Mouse (Mus musculus) intestine, embryonic 16.5 days (tissue): ENCODE measurements around the gene Helz2. TPM values are rescaled to one million over a fixed set of nuclear protein-coding genes. Genes with fewer than 3 reads are reported as not detected.

Source experiments
- ATAC-seq: fragments of 200-750 bp; cut with Nextera tagmentation; 2 replicates; pipeline ENCODE4 v1.8.0; 2017; ENCODE audit warnings: moderate TSS enrichment, moderate library complexity
- H3K27ac ChIP-seq: fragments of 300-500 bp; sonication (generic); 2 replicates; pipeline ENCODE4 v1.5.1; 2014; ENCODE audit warnings: mild to moderate bottlenecking, low read length
- H3K27me3 ChIP-seq: fragments of 300-500 bp; sonication (generic); replicated peaks from 2 replicates; pipeline ENCODE4 v1.6.1; 2014; ENCODE audit warnings: low read length, control low read depth, mixed read lengths; ENCODE audit not compliant: control insufficient read depth, insufficient read depth
- H3K36me3 ChIP-seq: fragments of 300-500 bp; sonication (generic); 2 replicates; pipeline ENCODE4 v1.6.1; 2014; ENCODE audit warnings: low read length, control low read depth; ENCODE audit not compliant: control insufficient read depth, insufficient read depth
- H3K4me1 ChIP-seq: fragments of 300-500 bp; sonication (generic); 2 replicates; pipeline ENCODE4 v1.6.1; 2014; ENCODE audit warnings: low read length, control low read depth, mixed read lengths; ENCODE audit not compliant: control insufficient read depth, insufficient read depth
- H3K4me2 ChIP-seq: fragments of 300-500 bp; sonication (generic); 2 replicates; pipeline ENCODE4 v1.6.1; 2014; ENCODE audit warnings: low read depth, low read length, control low read depth
- H3K4me3 ChIP-seq: fragments of 300-500 bp; sonication (generic); 2 replicates; pipeline ENCODE4 v1.5.1; 2014; ENCODE audit warnings: mild to moderate bottlenecking, low read length
- H3K9ac ChIP-seq: fragments of 300-500 bp; sonication (generic); 2 replicates; pipeline ENCODE4 v1.6.1; 2014; ENCODE audit warnings: low read depth, low read length
- H3K9me3 ChIP-seq: fragments of 300-500 bp; sonication (generic); 2 replicates; pipeline ENCODE4 v1.6.1; 2016; ENCODE audit warnings: low read length, control low read depth; ENCODE audit not compliant: control insufficient read depth
- whole genome bisulfite sequencing: fragments of 180-500 bp; shearing (Covaris S2); extraction: QIAGEN DNeasy Blood & Tissue Kit; methylation state at CpG from one replicate; pipeline ENCODE4 v1.1.7; 2014; 5-methylcytosine and 5-hydroxymethylcytosine counted together
- polyA plus RNA-seq: library from polyadenylated mRNA; unstranded; fragments of >200 nt; fragmentation: Nextera tagmentation; extraction: Ambion mirVana; gene quantifications from 2 replicates; pipeline ENCODE4 v1.2.1, GENCODE M21; 2015

The Helz2 gene
- polyA plus RNA-seq, 1 experiment from 2014 or later = 2.2 TPM

GRCm38 (mm10) chr2:181212389-181213020 is 29.3 kb downstream of the Helz2 start:
- Histone ChIP-seq H3K27me3 (peaks cover 25% of the 10 kb centered on the region; the same call in 1 of the 2 replicates), H3K9ac (peak overlapping the region; percentile 9), H3K9me3 (no peaks in the 10 kb centered on the region), H3K4me2 (peak overlapping the region; percentile 72), H3K4me3 (peak overlapping the region; percentile 44), H3K36me3 (no peaks in the 10 kb centered on the region), H3K4me1 (no peaks in the 10 kb centered on the region), H3K27ac (no peak overlapping the region)
- ATAC-seq = peak; percentile 57
- WGBS = 3% methylated on average over 34 of the region's 34 CpGs

- Histone ChIP-seq H3K9ac (no peak overlapping the region), H3K36me3 (no peaks in the 10 kb centered on the region), H3K27me3 (no peaks in the 10 kb centered on the region; the same call in 1 of the 2 replicates), H3K4me1 (peaks cover 7% of the 10 kb centered on the region), H3K9me3 (no peaks in the 10 kb centered on the region), H3K4me3 (no peak overlapping the region), H3K27ac (no peak overlapping the region), H3K4me2 (no peak overlapping the region)
- ATAC-seq = peak; percentile 75
- WGBS = 47% methylated on average over 9 of the region's 9 CpGs
Observed at GRCm38 (mm10) chr2:181206118-181206517, 35.7 kb downstream of the Helz2 start.

GRCm38 (mm10) chr2:181205678-181206077 is 36.1 kb downstream of the Helz2 start:
- Histone ChIP-seq H3K4me2 (no peak overlapping the region), H3K9ac (no peak overlapping the region), H3K4me1 (peaks cover 7% of the 10 kb centered on the region), H3K4me3 (no peak overlapping the region), H3K27ac (no peak overlapping the region), H3K27me3 (no peaks in the 10 kb centered on the region; the same call in 1 of the 2 replicates), H3K9me3 (no peaks in the 10 kb centered on the region), H3K36me3 (no peaks in the 10 kb centered on the region)
- peak; percentile 26; the same call in 1 of the 2 replicates for ATAC-seq
- 80% methylated on average over 5 of the region's 5 CpGs for WGBS

- Histone ChIP-seq H3K9ac (no peak overlapping the region), H3K4me1 (peaks cover 7% of the 10 kb centered on the region), H3K4me2 (no peak overlapping the region), H3K27ac (no peak overlapping the region), H3K27me3 (no peaks in the 10 kb centered on the region), H3K9me3 (no peaks in the 10 kb centered on the region), H3K36me3 (no peaks in the 10 kb centered on the region), H3K4me3 (no peak overlapping the region)
- ATAC-seq = peak; percentile 80
- 61% methylated on average over 6 of the region's 6 CpGs for WGBS
Observed at GRCm38 (mm10) chr2:181202886-181203285, 38.9 kb downstream of the Helz2 start.

- ATAC-seq = peak; percentile 63
- WGBS = 73% methylated on average over 3 of the region's 3 CpGs
- peaks cover 7% of the 10 kb centered on the region for H3K4me1 ChIP-seq
- H3K4me3 ChIP-seq = no peak within 1 kb of the TSS
- H3K36me3 ChIP-seq = no peaks in the 10 kb centered on the region
- H3K4me2 ChIP-seq = no peak within 1 kb of the TSS; the same call in 1 of the 2 replicates
- no peaks in the 10 kb centered on the region for H3K9me3 ChIP-seq
- no peaks in the 10 kb centered on the region for H3K27me3 ChIP-seq
- H3K9ac ChIP-seq = no peak within 1 kb of the TSS
- no peak within 1 kb of the TSS for H3K27ac ChIP-seq
Observed at GRCm38 (mm10) chr2:181202422-181202821, 39.4 kb downstream of the Helz2 start, which contains the start of gene Ptk6. TSS of gene Ptk6 (minus strand) at chr2:181202789.

- no peaks in the 10 kb centered on the region for H3K36me3 ChIP-seq
- H3K4me3 ChIP-seq = no peak overlapping the region
- ATAC-seq = no peak
- no peak overlapping the region for H3K9ac ChIP-seq
- no peak overlapping the region for H3K27ac ChIP-seq
- WGBS = 74% methylated on average over 3 of the region's 3 CpGs
- H3K4me1 ChIP-seq = peaks cover 7% of the 10 kb centered on the region
- no peak overlapping the region for H3K4me2 ChIP-seq
- H3K9me3 ChIP-seq = no peaks in the 10 kb centered on the region
- H3K27me3 ChIP-seq = no peaks in the 10 kb centered on the region
Observed at GRCm38 (mm10) chr2:181201606-181202005, 40.2 kb downstream of the Helz2 start.

GRCm38 (mm10) chr2:181196628-181197300 is 45.1 kb downstream of the Helz2 start:
- H3K9ac ChIP-seq = no peak overlapping the region
- no peaks in the 10 kb centered on the region for H3K36me3 ChIP-seq
- no peak overlapping the region for H3K27ac ChIP-seq
- ATAC-seq = peak; percentile 76
- H3K4me2 ChIP-seq = no peak overlapping the region
- 0 out of 2 replicates have a peak, but pooled peaks cover 2% of the 10 kb centered on the region for H3K4me1 ChIP-seq
- H3K4me3 ChIP-seq = no peak overlapping the region
- WGBS = 62% methylated on average over 4 of the region's 4 CpGs
- no peaks in the 10 kb centered on the region for H3K27me3 ChIP-seq
- H3K9me3 ChIP-seq = no peaks in the 10 kb centered on the region

- Histone ChIP-seq H3K27me3 (no peaks in the 10 kb centered on the region), H3K9me3 (no peaks in the 10 kb centered on the region), H3K4me1 (peaks cover 13% of the 10 kb centered on the region), H3K4me2 (no peak overlapping the region), H3K27ac (no peak overlapping the region), H3K36me3 (no peaks in the 10 kb centered on the region), H3K4me3 (no peak overlapping the region), H3K9ac (no peak overlapping the region)
- ATAC-seq = no peak
- WGBS = 71% methylated on average over 3 of the region's 3 CpGs
Observed at GRCm38 (mm10) chr2:181193044-181193443, 48.8 kb downstream of the Helz2 start.

GRCm38 (mm10) chr2:181191936-181192335 is 49.9 kb downstream of the Helz2 start:
- H3K4me1 ChIP-seq = peaks cover 13% of the 10 kb centered on the region
- no peaks in the 10 kb centered on the region for H3K9me3 ChIP-seq
- no peaks in the 10 kb centered on the region for H3K27me3 ChIP-seq
- H3K36me3 ChIP-seq = no peaks in the 10 kb centered on the region
- H3K27ac ChIP-seq = no peak overlapping the region
- H3K4me2 ChIP-seq = no peak overlapping the region
- H3K4me3 ChIP-seq = no peak overlapping the region
- H3K9ac ChIP-seq = no peak overlapping the region
- 65% methylated on average over 4 of the region's 4 CpGs for WGBS
- ATAC-seq = no peak
